Mouse (Mus musculus): Measurements from ENCODE around the gene Mrto4. TPM values are rescaled to one million over a fixed set of nuclear protein-coding genes. Genes with fewer than 3 reads are reported as not detected.
A peak's percentile ranks its signal among the peaks of the same experiment; 100 is the strongest.

Gene Mrto4
- polyA plus RNA-seq, 1 experiment from 2014 or later: 115 TPM

DNA sequence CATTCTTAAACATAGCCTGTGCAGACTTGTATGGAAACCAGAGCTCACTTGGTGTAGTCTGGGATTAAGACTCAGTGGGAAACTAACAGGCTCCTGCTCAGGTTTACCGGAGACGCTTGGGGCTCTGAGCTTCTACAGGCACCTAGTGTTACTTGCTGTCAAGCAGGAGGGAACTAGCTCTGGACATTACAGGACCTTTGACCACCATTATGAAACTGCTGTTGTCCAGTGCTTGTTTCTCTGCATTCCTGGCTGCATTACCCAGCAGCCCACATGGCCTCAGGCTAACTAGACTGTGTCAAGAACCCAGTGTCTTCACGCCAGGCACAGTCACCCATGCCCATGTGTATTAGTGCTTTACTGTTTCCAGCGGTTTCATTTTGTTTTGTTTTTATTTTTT lies 20.8 kb upstream of the Mrto4 start:
- peaks cover 77% of the 10 kb centered on the region for H3K36me3 ChIP-seq

DNA sequence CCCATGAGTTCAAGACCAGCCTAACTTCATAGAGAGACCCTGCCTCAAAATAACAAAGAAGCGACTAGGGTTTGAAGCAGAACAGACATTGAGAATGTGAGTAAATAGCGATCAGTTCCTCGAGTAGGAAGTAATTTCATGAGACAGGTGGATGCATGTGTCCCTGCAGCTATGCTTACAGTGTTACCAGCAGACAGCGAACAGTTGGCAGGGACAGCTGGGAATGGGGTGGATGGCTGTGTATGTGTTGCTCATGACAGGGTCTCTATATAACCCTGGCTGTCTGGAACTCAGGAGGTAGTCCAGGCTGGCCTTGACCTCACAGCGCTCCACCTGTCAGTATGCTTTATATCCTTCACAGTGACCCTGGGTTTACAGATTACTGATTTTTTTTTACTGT lies 15.7 kb upstream of the Mrto4 start:
- no peak for ATAC-seq (replicated peaks)
- Histone ChIP-seq H3K27me3 (no peaks in the 10 kb centered on the region), H3K27ac (replicated peaks) (no peak overlapping the region), H3K4me3 (no peak overlapping the region), H3K9me3 (no peaks in the 10 kb centered on the region), H3K4me1 (no peaks in the 10 kb centered on the region), H3K9ac (replicated peaks) (no peak overlapping the region), H3K4me2 (replicated peaks) (no peak overlapping the region), H3K36me3 (peaks cover 90% of the 10 kb centered on the region)
- 98% methylated on average over 5 of the region's 5 CpGs for WGBS

More for the DNA sequence above, 20.8 kb upstream of the Mrto4 start:
- 90% methylated on average over 4 of the region's 4 CpGs for WGBS
- no peaks in the 10 kb centered on the region for H3K27me3 ChIP-seq
- H3K4me2 ChIP-seq (replicated peaks): no peak overlapping the region
- H3K27ac ChIP-seq (replicated peaks): no peak overlapping the region
- no peaks in the 10 kb centered on the region for H3K4me1 ChIP-seq
- ATAC-seq (replicated peaks): no peak
- no peaks in the 10 kb centered on the region for H3K9me3 ChIP-seq
- H3K4me3 ChIP-seq: no peak overlapping the region
- H3K9ac ChIP-seq (replicated peaks): no peak overlapping the region

DNA sequence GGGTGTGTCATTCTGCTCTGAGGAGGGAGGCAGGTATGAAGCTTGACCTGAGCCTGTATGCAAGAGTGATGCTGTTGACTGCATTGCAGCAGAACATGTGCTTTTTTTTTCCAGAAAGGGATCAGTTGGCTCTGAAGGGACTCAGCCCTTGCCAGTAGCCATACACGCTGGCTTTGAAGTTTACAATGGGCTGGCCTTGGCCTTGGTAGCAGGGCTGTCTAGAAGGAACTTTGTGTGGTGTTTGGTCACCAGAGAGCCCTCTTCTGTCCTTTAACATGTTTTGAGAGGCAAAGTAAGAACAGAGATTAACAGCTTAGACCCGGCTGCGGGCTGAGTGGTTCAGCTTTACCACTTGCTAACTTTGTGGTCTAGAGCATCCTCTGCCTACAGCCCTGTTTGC lies 15.0 kb upstream of the Mrto4 start:
- H3K27me3 ChIP-seq: no peaks in the 10 kb centered on the region
- ATAC-seq (replicated peaks): no peak
- 94% methylated on average over 3 of the region's 3 CpGs for WGBS

DNA sequence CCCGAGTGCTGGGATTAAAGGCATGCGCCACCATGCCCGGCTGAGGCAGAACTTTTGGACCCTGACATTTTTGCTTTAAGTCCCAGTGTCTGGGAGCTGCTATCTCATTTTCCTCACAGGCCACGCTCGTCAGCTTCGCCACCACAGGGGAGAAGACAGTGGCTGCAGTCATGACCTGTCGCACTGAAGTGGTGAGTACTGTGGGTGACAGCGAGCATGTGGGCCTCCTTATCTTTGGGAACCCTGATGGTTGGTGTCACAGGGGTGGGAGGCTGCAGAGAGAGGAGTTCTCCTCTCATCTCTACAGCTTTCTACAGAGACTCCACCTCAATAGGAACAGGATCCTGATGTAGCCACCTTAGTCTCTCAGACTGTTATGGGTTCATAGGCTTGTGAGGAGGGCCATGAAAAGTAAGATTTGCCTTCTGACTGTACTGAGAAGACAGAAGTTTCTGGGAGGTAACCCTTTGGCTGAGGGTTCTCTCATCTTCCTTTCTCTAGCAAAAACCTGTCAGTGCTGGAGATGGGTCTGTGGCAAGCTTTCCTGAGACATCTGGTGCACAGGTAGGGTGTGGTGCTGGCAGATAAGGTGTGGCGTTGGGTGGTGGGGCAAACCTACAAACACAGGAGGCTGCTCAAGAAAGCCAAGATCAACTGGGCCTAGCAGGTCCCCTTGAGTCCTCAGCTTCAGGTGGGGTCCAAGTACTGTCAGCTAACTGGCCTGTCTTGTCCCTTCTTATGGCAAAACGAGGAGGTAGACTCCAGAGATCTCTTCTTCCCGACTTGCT lies 8.6 kb upstream of the Mrto4 start:
- WGBS: 97% methylated on average over 11 of the region's 11 CpGs
- no peak for ATAC-seq (replicated peaks)
- H3K27ac ChIP-seq (replicated peaks): no peak overlapping the region
- H3K27me3 ChIP-seq: no peaks in the 10 kb centered on the region
- H3K9me3 ChIP-seq: no peaks in the 10 kb centered on the region
- no peak overlapping the region for H3K4me2 ChIP-seq (replicated peaks)
- no peak overlapping the region for H3K9ac ChIP-seq (replicated peaks)
- H3K36me3 ChIP-seq: peaks cover 94% of the 10 kb centered on the region
- no peak overlapping the region for H3K4me3 ChIP-seq
- no peaks in the 10 kb centered on the region for H3K4me1 ChIP-seq

More for the DNA sequence above, 15.0 kb upstream of the Mrto4 start:
- Histone ChIP-seq H3K4me2 (replicated peaks) (no peak overlapping the region), H3K36me3 (peaks cover 89% of the 10 kb centered on the region), H3K9me3 (no peaks in the 10 kb centered on the region), H3K4me3 (no peak overlapping the region), H3K9ac (replicated peaks) (no peak overlapping the region), H3K4me1 (no peaks in the 10 kb centered on the region), H3K27ac (replicated peaks) (no peak overlapping the region)

DNA sequence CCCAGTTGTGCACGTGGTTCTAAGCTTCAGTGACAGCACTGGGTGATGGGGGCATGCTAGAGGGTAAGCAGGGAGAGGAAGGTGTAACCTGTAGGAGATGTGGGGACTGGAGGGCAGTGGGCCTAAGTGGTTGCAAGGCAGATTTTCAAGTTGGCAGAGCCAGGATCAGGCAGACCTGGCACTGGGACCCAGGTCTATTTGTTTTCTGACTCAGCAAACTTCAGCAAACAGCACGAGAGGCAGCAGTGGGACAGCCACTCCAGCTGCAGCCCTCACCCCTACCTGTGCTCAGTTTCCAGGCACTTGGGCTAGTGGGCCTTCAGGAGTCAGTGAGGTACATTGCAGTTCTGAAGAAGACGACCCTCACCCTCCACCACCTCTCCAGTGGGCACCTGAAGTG lies 4.8 kb upstream of the Mrto4 start:
- Histone ChIP-seq H3K27me3 (no peaks in the 10 kb centered on the region), H3K9me3 (no peaks in the 10 kb centered on the region), H3K9ac (replicated peaks) (no peak overlapping the region), H3K27ac (replicated peaks) (no peak overlapping the region), H3K36me3 (peaks cover 71% of the 10 kb centered on the region), H3K4me2 (replicated peaks) (no peak overlapping the region), H3K4me3 (no peak overlapping the region), H3K4me1 (peaks cover 6% of the 10 kb centered on the region)
- WGBS: 88% methylated on average over 3 of the region's 3 CpGs
- ATAC-seq (replicated peaks): no peak

DNA sequence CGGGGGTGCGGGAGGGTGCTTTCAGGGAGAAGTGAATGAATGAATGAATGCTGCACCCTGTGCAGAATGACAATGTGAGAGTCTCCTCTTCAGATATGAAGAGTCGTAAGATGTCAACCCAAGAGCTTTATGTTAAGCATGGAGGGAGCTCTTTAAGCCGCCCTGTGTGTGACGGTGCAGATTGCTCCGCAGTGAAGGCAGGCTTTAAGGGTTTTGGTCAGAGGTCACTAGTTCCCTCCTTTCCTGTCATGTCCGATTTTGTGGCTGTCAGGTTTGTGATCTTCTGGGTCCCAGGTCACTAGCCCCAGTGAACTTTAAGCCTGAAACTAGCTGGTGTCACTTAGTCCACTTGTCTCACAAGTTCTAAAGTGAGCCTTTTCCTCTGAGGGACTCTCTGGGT lies 456 bp upstream of the Mrto4 start:
- Histone ChIP-seq H3K27ac (replicated peaks) (peak overlapping the region; percentile 98), H3K9me3 (no peaks in the 10 kb centered on the region), H3K4me3 (peak overlapping the region; percentile 85), H3K27me3 (no peaks in the 10 kb centered on the region), H3K4me1 (peaks cover 19% of the 10 kb centered on the region), H3K4me2 (replicated peaks) (peak overlapping the region; percentile 82), H3K9ac (replicated peaks) (peak overlapping the region; percentile 97), H3K36me3 (peaks cover 45% of the 10 kb centered on the region)
- ATAC-seq (replicated peaks): no peak; the same call in 1 of the 2 replicates
- WGBS: 2% methylated on average over 7 of the region's 7 CpGs

DNA sequence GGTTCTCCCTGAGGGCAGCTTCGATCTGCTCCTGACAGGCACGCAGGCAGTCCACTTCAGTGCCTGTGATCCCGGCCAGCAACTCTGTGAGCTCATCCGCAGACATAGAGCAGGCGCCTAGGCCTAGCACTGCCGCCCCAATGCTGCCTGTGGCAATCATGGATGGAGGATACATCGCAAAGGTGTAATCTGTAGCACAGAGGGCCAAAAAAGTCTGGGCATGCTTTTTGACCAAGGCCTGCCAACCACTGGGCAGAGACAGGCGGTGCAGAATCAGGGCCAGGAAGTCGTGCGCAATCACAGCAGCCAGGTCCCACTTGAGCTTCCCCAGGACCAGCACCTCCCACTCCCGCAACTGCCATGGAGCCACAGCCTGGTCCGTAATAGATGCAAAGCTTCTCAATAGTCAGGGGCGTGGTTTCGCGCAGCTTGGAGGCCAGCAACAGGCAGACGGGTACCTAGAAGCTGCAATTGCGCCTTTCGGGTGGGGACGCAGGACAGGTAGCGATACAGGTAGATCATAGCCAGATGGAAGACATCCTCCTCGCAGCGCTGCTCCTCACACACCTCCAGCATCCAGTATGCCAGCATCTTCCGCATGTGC lies 6.9 kb downstream of the Mrto4 start:
- H3K9me3 ChIP-seq: no peaks in the 10 kb centered on the region
- no peak overlapping the region for H3K9ac ChIP-seq (replicated peaks)
- WGBS: 61% methylated on average over 23 of the region's 23 CpGs
- no peak for ATAC-seq (replicated peaks)
- H3K36me3 ChIP-seq: peaks cover 37% of the 10 kb centered on the region
- no peak overlapping the region for H3K4me2 ChIP-seq (replicated peaks)
- H3K27me3 ChIP-seq: no peaks in the 10 kb centered on the region
- H3K4me1 ChIP-seq: peaks cover 1% of the 10 kb centered on the region
- no peak overlapping the region for H3K4me3 ChIP-seq
- H3K27ac ChIP-seq (replicated peaks): no peak overlapping the region

DNA sequence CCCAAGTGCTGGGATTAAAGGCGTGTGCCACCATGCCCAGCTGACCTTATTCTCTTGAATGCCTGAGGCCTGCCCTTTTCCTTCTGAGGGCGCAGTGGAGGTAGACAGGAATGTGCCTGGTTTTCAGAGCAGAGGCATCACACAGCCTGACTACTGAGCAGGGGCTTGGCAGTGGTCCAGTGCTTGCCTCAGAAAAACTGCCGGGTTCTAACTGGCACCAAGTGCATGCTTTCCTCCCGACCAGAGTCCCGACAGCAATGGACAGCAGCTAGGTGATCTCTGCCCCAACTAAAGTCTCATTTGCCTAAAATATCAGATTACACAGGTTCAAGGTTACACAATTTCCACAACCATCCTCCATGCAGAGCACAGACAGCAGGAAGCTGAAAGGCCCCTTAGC lies 8.7 kb downstream of the Mrto4 start:
- Histone ChIP-seq H3K27me3 (no peaks in the 10 kb centered on the region), H3K9me3 (no peaks in the 10 kb centered on the region), H3K36me3 (peaks cover 29% of the 10 kb centered on the region), H3K4me2 (replicated peaks) (no peak overlapping the region), H3K9ac (replicated peaks) (no peak overlapping the region), H3K4me1 (no peaks in the 10 kb centered on the region), H3K4me3 (no peak overlapping the region), H3K27ac (replicated peaks) (no peak overlapping the region)
- ATAC-seq (replicated peaks): no peak
- WGBS: 64% methylated on average over 5 of the region's 5 CpGs

DNA sequence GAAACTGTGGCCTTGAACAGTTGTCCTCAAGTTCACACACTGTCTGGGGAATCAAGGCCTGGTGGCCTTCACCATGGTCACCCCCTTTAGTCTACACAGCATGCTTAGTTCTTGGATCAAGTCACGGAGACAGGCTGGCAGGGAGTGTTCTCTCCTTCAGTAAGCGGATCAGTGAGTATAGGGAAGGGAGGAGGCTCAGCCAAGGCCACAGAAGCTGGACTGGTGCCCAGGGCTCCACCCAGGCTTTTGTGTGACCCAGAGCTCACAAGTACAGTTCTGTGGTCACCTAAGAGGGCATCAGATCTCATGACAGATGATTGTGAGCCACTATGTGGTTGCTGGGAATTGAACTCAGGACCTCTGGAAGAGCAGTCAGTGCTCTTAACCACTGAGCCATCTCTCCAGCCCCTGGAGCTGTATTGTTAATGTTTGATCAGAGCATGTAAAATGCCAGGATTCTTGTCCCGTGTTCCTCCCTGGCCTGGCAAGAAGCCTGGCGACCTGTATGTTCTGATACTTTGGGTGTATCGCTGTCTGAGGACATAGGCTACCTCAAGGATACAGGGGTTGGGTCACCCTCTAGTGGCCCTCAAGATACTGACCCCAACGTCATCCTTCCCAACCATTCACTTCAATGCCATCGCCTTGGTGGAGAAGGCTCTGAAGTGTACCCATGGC lies 10.7 kb downstream of the Mrto4 start:
- Histone ChIP-seq H3K27me3 (peaks cover 4% of the 10 kb centered on the region; the same call in 1 of the 2 replicates), H3K9me3 (no peaks in the 10 kb centered on the region), H3K4me1 (no peaks in the 10 kb centered on the region), H3K36me3 (peaks cover 14% of the 10 kb centered on the region; the same call in 1 of the 2 replicates), H3K4me2 (replicated peaks) (no peak overlapping the region), H3K4me3 (no peak overlapping the region), H3K27ac (replicated peaks) (no peak overlapping the region), H3K9ac (replicated peaks) (no peak overlapping the region)
- ATAC-seq (replicated peaks): no peak
- WGBS: 77% methylated on average over 7 of the region's 7 CpGs

DNA sequence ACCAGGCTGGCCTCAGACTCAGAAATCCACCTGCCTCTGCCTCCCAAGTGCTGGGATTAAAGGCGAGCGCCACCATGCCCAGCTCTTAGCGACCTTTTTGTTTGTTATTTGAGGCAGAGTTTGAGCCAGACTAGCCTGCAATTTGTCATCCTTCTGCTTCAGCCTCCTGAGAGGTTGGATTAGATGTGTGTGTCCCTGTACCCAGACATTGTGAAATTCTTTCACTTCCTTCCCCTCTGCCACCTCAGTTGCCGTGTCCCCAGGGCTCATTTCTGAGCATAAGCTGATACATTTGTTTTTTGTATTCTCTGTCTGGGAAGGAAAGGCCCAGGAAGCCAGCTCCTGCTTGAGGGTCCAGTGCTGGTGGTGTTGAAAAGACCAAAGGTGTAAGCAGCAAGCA lies 11.5 kb downstream of the Mrto4 start:
- 89% methylated on average over 4 of the region's 4 CpGs for WGBS

DNA sequence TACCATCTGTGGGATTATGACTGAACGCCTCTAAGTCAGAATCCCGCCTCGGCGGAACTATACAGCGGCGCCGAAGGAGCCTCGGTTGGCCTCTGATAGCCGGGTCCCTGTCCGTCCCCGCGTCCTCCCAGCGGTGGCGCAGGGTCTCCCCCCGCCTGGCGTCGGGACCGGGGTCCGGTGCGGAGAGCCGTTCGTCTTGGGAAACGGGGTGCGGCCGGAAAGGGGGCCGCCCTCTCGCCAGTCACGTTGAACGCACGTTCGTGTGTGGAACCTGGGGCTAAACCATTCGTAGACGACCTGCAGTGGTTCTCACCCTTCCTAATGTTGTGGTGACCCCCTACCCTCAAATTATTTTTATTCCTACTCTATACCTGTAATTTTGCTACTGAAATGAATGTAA lies 14.2 kb downstream of the Mrto4 start:
- 60% methylated on average over 32 of the region's 33 CpGs for WGBS
- H3K36me3 ChIP-seq: no peaks in the 10 kb centered on the region
- no peaks in the 10 kb centered on the region for H3K4me1 ChIP-seq
- H3K4me3 ChIP-seq: no peak overlapping the region
- H3K4me2 ChIP-seq (replicated peaks): no peak overlapping the region
- no peak overlapping the region for H3K9ac ChIP-seq (replicated peaks)
- H3K9me3 ChIP-seq: no peaks in the 10 kb centered on the region
- peaks cover 4% of the 10 kb centered on the region; the same call in 1 of the 2 replicates for H3K27me3 ChIP-seq
- ATAC-seq (replicated peaks): no peak
- no peak overlapping the region for H3K27ac ChIP-seq (replicated peaks)

More for the DNA sequence above, 11.5 kb downstream of the Mrto4 start:
- Histone ChIP-seq H3K9ac (replicated peaks) (no peak overlapping the region), H3K4me1 (no peaks in the 10 kb centered on the region), H3K36me3 (0 out of 2 replicates have a peak, but pooled peaks cover 6% of the 10 kb centered on the region), H3K4me2 (replicated peaks) (no peak overlapping the region), H3K27me3 (peaks cover 4% of the 10 kb centered on the region; the same call in 1 of the 2 replicates), H3K27ac (replicated peaks) (no peak overlapping the region), H3K9me3 (no peaks in the 10 kb centered on the region), H3K4me3 (no peak overlapping the region)
- ATAC-seq (replicated peaks): no peak

DNA sequence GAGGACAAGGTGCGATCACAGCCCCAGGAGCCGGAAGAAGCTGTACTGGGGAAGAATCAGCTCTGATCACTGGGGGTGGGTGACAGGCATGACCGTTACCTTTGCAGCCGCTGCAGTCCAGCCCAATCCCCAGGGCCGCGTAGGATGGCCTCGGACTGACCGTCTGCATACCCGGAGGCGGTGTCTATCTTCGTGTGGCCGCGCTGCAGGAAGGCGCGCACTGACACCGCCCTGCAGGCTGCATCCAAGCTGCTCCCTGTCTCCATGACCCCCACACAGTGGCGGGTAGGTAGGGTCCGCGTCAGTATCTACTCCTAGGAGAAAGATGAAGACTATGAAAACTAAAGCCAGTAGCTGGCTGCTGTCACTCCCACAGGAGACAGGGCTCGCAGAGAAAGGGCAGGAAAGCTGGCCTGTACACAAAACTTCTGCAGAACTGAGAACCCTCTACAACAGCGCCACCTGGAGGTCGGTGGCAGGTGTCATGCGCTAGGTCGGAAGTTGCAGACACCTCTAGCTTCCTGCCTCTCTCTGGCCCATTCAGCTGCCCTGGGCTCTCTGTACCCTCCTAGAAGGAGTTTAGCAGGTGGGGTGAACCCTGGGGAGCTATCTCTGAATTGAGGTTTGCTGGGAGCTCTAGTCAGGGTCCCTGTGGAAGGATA lies 15.4 kb downstream of the Mrto4 start:
- Histone ChIP-seq H3K4me3 (no peak overlapping the region), H3K27ac (replicated peaks) (no peak overlapping the region), H3K27me3 (peaks cover 4% of the 10 kb centered on the region; the same call in 1 of the 2 replicates), H3K9me3 (no peaks in the 10 kb centered on the region), H3K36me3 (no peaks in the 10 kb centered on the region), H3K4me1 (no peaks in the 10 kb centered on the region), H3K9ac (replicated peaks) (no peak overlapping the region), H3K4me2 (replicated peaks) (peak overlapping the region; percentile 6; the same call in 1 of the 2 replicates)
- no peak for ATAC-seq (replicated peaks)
- WGBS: 28% methylated on average over 24 of the region's 24 CpGs

Data from forebrain, embryonic 15.5 days (tissue).